8 mouse cellular contexts compared by ENCODE assay signal in the genomic region with DNA sequence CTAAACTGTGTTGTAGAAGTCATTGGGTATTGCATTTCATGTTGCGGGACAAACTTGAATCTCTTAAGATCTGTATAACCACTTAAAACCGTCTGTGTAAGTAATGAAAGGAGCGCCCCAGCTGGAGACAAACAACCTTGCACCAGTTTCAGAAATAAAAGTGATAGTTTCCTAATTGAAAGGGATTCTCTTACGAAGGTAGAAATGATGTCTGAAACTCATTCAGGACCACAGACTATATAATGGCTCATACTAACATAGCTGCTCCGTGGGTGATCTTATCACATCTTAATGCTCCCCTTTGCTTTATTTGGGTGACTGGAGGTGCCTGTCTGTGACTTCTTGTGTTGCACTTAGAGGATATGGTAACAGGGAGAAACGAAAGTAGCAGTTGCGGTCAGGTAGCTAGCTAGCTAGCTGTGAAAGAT. TPM values are rescaled to one million over a fixed set of nuclear protein-coding genes. Genes with fewer than 3 reads are reported as not detected.
DNase-seq lines count a peak whose midpoint lies in the region; ATAC-seq and TF ChIP-seq lines count a peak whose summit lies in the region.

No protein-coding gene starts in this region.

- WGBS in lung, adult 2 months: 21% methylated on average over 7 of the region's 7 CpGs
- WGBS in heart, embryonic 16.5 days: 25% methylated on average over 7 of the region's 7 CpGs
- 42% methylated on average over 7 of the region's 7 CpGs for WGBS in liver, embryonic 11.5 days

- no peaks in the 10 kb centered on the region for H3K36me3 ChIP-seq in heart, embryonic 16.5 days (ENCODE audit: control insufficient read depth, insufficient read depth)
- no peaks in the 10 kb centered on the region for H3K36me3 ChIP-seq in liver, embryonic 11.5 days (ENCODE audit: control insufficient read depth, insufficient read depth, low read length)

- DNase-seq in lung, adult 2 months: no peak
- no peak for DNase-seq in lung, adult 18-20 months
- DNase-seq in adipocyte (ENCODE audit: low spot score): peak; percentile 57
- DNase-seq in liver, embryonic 11.5 days (ENCODE audit: low spot score): no peak
- no peak for DNase-seq in adrenal gland, adult 8-10 months
- no peak for DNase-seq in right cerebral cortex, adult 18-20 months

- no peaks in the 10 kb centered on the region for H3K9me3 ChIP-seq in heart, embryonic 16.5 days (replicated peaks; ENCODE audit: control insufficient read depth, low read length)
- no peaks in the 10 kb centered on the region for H3K9me3 ChIP-seq in liver, embryonic 11.5 days (ENCODE audit: control insufficient read depth, low read length)

- TF ChIP-seq CTCF in lung, adult 2 months (IDR thresholded peaks at IDR 0.05; ENCODE audit: insufficient read depth, low read length): no peak

- ATAC-seq in heart, embryonic 16.5 days (replicated peaks; ENCODE audit: extremely low read depth, insufficient read depth, low FRiP score): no peak
- no peak for ATAC-seq in liver, embryonic 11.5 days (replicated peaks; ENCODE audit: low FRiP score)
- peak; percentile 48; the same call in 1 of the 2 replicates for ATAC-seq in neutrophil, adult 5-6 weeks (ENCODE audit: extremely low read depth, insufficient number of reproducible peaks, low FRiP score, poor library complexity, severe bottlenecking)

- no peaks in the 10 kb centered on the region; the same call in 1 of the 2 replicates for H3K4me1 ChIP-seq in lung, adult 2 months (ENCODE audit: control insufficient read depth, insufficient read depth, low read length)
- H3K4me1 ChIP-seq in heart, embryonic 16.5 days (ENCODE audit: control insufficient read depth, insufficient read depth, low read length): peaks cover 27% of the 10 kb centered on the region
- no peaks in the 10 kb centered on the region; the same call in 1 of the 2 replicates for H3K4me1 ChIP-seq in liver, embryonic 11.5 days (replicated peaks; ENCODE audit: control insufficient read depth, insufficient read depth, low read length)

- TF ChIP-seq POLR2A in lung, adult 2 months (IDR thresholded peaks at IDR 0.05; ENCODE audit: borderline replicate concordance, extremely low read depth, low read depth, low read length): no peak

- peak overlapping the region; percentile 47 for H3K4me3 ChIP-seq in lung, adult 2 months (replicated peaks; ENCODE audit: extremely low read depth, low read depth, low read length)
- peak overlapping the region; percentile 91 for H3K4me3 ChIP-seq in heart, embryonic 16.5 days (ENCODE audit: low read length)
- H3K4me3 ChIP-seq in liver, embryonic 11.5 days (ENCODE audit: low read depth, low read length): peak overlapping the region; percentile 84; the same call in 1 of the 2 replicates

- H3K9ac ChIP-seq in heart, embryonic 16.5 days (ENCODE audit: low read length): peak overlapping the region; percentile 91
- H3K9ac ChIP-seq in liver, embryonic 11.5 days (ENCODE audit: low read depth, low read length): no peak overlapping the region

- peak overlapping the region; percentile 82 for H3K4me2 ChIP-seq in heart, embryonic 16.5 days (ENCODE audit: low read depth, low read length)
- peak overlapping the region; percentile 93 for H3K4me2 ChIP-seq in liver, embryonic 11.5 days

- H3K27me3 ChIP-seq in heart, embryonic 16.5 days (ENCODE audit: control insufficient read depth, insufficient read depth, low read length): no peaks in the 10 kb centered on the region
- H3K27me3 ChIP-seq in liver, embryonic 11.5 days (replicated peaks; ENCODE audit: control insufficient read depth, insufficient read depth, low read length): no peaks in the 10 kb centered on the region; the same call in 1 of the 2 replicates

- no peak overlapping the region for H3K27ac ChIP-seq in heart, embryonic 16.5 days (ENCODE audit: low read length)
- no peak overlapping the region for H3K27ac ChIP-seq in liver, embryonic 11.5 days (ENCODE audit: low read depth, low read length)

RNA-seq across cellular contexts. Expression of a gene that starts 1.3 kb away (rescaled TPM):
- polyA plus RNA-seq in lung, adult 2 months (2012; rRNA removed): 9.8 and 10.6 TPM in 2 replicates
- polyA plus RNA-seq in heart, embryonic 16.5 days (2015; fragmentation: Nextera tagmentation; extraction: Ambion mirVana): 42.4 and 44.0 TPM in 2 replicates
- polyA plus RNA-seq in liver, embryonic 11.5 days (2014; fragmentation: Nextera tagmentation; extraction: Ambion mirVana): 3.6 and 3.9 TPM in 2 replicates
- total RNA-seq in neutrophil, adult 5-6 weeks (2017): 52.1 and 69.9 TPM in 2 replicates
- total RNA-seq in adrenal gland, adult 8-10 months (2022): 10 to 100 TPM; 16.0 to 37.9 (median 23.6) TPM
